Mouse (Mus musculus): ENCODE measurements around the gene Siah3.

GRCm38 (mm10) chr14:75524648-75525047, 68.9 kb downstream of the Siah3 start:
- no peak for TF ChIP-seq POLR2A (IDR thresholded peaks at IDR 0.05; ENCODE audit: extremely low read depth, insufficient read depth, low read length)
- no peak for TF ChIP-seq CTCF (IDR thresholded peaks at IDR 0.05; ENCODE audit: low read depth, low read length)
